27 mouse cellular contexts compared by ENCODE assay signal in genomic region chr3:126657895-126658294, GRCm38 (mm10).
DNase-seq lines count a peak whose midpoint lies in the region; ATAC-seq lines count a peak whose summit lies in the region.
"Had no signal": no experiment of that assay in that cellular context is flagged by ENCODE, and none has a peak within 500 bp of the region (broad histone marks: within the 10 kb centered on the region; RNA-seq: fewer than 3 reads in every experiment).

No protein-coding gene starts in this region.

- no peak for ATAC-seq in heart, embryonic 16.5 days (replicated peaks; ENCODE audit: extremely low read depth, insufficient read depth, low FRiP score)
- ATAC-seq in CD4-positive, CD25-positive, alpha-beta regulatory T cell, adult 4 months = peak; percentile 22
- ATAC-seq in frontal cortex, adult (ENCODE audit: low TSS enrichment) = no peak
- ATAC-seq: midbrain, embryonic 13.5 days; Patski had no signal

- DNase-seq in heart, postnatal 10 days = no peak
- DNase-seq in CD4-positive helper T cell, adult 2 months (ENCODE audit: low read depth, low spot score) = peak; percentile 50
- peak; percentile 60 for DNase-seq in induced T-regulatory cell, adult 2 months (ENCODE audit: low read depth)
- no peak for DNase-seq in spleen, postnatal 36 days (ENCODE audit: low spot score in 2 of 2)
- DNase-seq in gastrocnemius, postnatal 14 days = no peak
- DNase-seq: adrenal gland, adult 8-10 months; cerebellum, adult 18-20 months; cerebellum, postnatal 14 days; embryo, embryonic 11 days; gastrocnemius, adult 2 months; heart, postnatal 4 days; kidney, adult 18-20 months; layer of hippocampus, adult 9-11 months; liver, embryonic 13.5 days; lung, adult 2 months; lung, postnatal 14 days had no signal

- no peaks in the 10 kb centered on the region for H3K9me3 ChIP-seq in heart, embryonic 16.5 days (replicated peaks; ENCODE audit: control insufficient read depth, low read length)
- H3K9me3 ChIP-seq: embryonic facial prominence, embryonic 13.5 days; forebrain, embryonic 12.5 days; hindbrain, embryonic 15.5 days; liver, embryonic 13.5 days; megakaryocyte, embryonic 14.5 days; midbrain, embryonic 13.5 days had no signal

- no peak overlapping the region for H3K9ac ChIP-seq in heart, embryonic 16.5 days (ENCODE audit: low read length)
- H3K9ac ChIP-seq: embryonic facial prominence, embryonic 13.5 days; forebrain, embryonic 12.5 days; hindbrain, embryonic 15.5 days; liver, embryonic 13.5 days; midbrain, embryonic 13.5 days had no signal

- WGBS in heart, embryonic 16.5 days = 41% methylated on average over 4 of the region's 4 CpGs

- no peak overlapping the region for H3K4me3 ChIP-seq in heart, embryonic 16.5 days (ENCODE audit: low read length)
- H3K4me3 ChIP-seq: embryonic facial prominence, embryonic 13.5 days; erythroblast, embryonic 14.5 days; forebrain, embryonic 12.5 days; hindbrain, embryonic 15.5 days; liver, embryonic 13.5 days; megakaryocyte, embryonic 14.5 days; midbrain, embryonic 13.5 days had no signal

- no peaks in the 10 kb centered on the region for H3K27me3 ChIP-seq in heart, embryonic 16.5 days (ENCODE audit: control insufficient read depth, insufficient read depth, low read length)
- H3K27me3 ChIP-seq: embryonic facial prominence, embryonic 13.5 days; forebrain, embryonic 12.5 days; hindbrain, embryonic 15.5 days; liver, embryonic 13.5 days; midbrain, embryonic 13.5 days; Patski had no signal

- peaks cover 4% of the 10 kb centered on the region; the same call in 1 of the 2 replicates for H3K36me3 ChIP-seq in heart, embryonic 16.5 days (ENCODE audit: control insufficient read depth, insufficient read depth)
- H3K36me3 ChIP-seq: embryonic facial prominence, embryonic 13.5 days; forebrain, embryonic 12.5 days; hindbrain, embryonic 15.5 days; liver, embryonic 13.5 days; midbrain, embryonic 13.5 days had no signal

- H3K4me1 ChIP-seq in heart, embryonic 16.5 days (ENCODE audit: control insufficient read depth, insufficient read depth, low read length) = peaks cover 55% of the 10 kb centered on the region
- H3K4me1 ChIP-seq: hindbrain, embryonic 15.5 days; liver, embryonic 13.5 days had no signal

- 0 out of 2 replicates have a peak overlapping the region, but pooled peaks have one; percentile 43 for H3K27ac ChIP-seq in heart, embryonic 16.5 days (ENCODE audit: low read length)
- H3K27ac ChIP-seq: embryonic facial prominence, embryonic 13.5 days; forebrain, embryonic 12.5 days; hindbrain, embryonic 15.5 days; kidney, postnatal 0 days; liver, embryonic 13.5 days; midbrain, embryonic 13.5 days had no signal

- no peak overlapping the region for H3K4me2 ChIP-seq in heart, embryonic 16.5 days (ENCODE audit: low read depth, low read length)
- H3K4me2 ChIP-seq: embryonic facial prominence, embryonic 13.5 days; forebrain, embryonic 12.5 days; hindbrain, embryonic 15.5 days; liver, embryonic 13.5 days; midbrain, embryonic 13.5 days had no signal

- intact Hi-C loops in heart, postnatal 10 days (cut with DNase I) = loop anchor here (5.0 kb wide), 1 partner anchor 34 kb away; no protein-coding TSS in a partner anchor
- intact Hi-C loops in gastrocnemius, postnatal 14 days (cut with DNase I; ENCODE audit: low total_unique reads) = no loop called here

Comparison
In these comparisons a context has a peak if more than half of its experiments do, and no peak if none do; other contexts are left out.
1. DNase-seq: peak in CD4-positive helper T cell, adult 2 months (single experiment) and induced T-regulatory cell, adult 2 months (single experiment); none in heart, postnatal 10 days (0 of 2), spleen, postnatal 36 days (0 of 2) and gastrocnemius, postnatal 14 days (single experiment).